Mouse (Mus musculus): ENCODE results near the gene Ralb.

Gene Ralb

DNA sequence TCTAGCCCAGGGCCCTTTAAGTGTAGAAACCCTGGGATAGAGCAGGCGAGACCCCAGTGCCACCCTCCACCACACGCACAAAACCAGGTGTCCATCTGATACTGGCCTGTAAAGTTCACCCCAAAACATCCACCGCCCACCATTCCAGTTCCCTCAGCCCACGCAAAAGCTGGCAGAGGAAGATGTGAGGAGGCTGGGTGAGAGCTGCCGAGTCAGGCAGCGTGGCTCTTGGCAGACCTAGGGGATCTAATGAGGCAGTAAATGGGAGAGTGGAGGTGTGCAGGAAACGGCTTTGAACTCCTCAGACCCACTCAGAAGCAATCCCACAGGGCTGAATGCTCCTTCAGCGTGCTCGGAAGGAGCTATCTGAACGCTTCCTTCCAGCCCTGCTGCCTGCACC is 53.2 kb downstream of the Ralb start:
- DNase-seq (ENCODE audit: low read depth, low spot score), result no peak

DNA sequence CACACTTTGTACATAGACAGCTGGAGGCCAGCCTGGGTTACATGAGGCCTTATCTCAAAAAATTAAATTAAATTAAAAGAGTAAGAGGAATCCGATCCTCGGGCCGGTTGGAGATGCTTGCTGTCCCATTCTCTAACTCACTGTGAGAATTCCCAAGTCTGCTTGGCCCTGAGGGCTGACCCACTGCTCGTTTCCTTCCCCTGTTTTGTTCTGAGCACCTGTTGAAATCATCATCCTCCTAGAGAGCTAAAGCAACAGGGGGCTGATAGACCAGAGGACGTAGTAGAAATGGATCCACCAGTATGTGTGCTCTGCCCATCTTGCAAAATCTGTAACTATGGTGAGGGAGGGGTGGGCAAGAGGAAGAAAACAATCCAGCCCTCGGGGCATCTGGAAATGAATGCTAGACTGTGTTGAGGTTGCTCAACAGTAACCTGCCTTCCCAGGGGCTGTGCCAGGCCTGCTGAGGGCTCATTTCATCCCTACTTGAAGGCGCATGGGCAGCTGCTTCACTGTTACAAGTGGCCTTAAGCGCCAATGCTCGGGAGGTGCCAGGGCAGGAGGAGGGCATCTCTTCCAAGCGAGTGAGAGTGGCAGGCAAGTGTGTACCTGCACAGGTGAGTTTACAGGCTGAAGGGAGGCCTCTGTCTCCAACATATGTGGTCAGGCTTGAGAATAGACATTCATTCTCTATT is 53.8 kb downstream of the Ralb start:
- no peak for DNase-seq (ENCODE audit: low read depth, low spot score)

GRCm38 (mm10) chr1:119446753-119447283 is 57.8 kb downstream of the Ralb start:
- no peak for DNase-seq (ENCODE audit: low read depth, low spot score)

DNA sequence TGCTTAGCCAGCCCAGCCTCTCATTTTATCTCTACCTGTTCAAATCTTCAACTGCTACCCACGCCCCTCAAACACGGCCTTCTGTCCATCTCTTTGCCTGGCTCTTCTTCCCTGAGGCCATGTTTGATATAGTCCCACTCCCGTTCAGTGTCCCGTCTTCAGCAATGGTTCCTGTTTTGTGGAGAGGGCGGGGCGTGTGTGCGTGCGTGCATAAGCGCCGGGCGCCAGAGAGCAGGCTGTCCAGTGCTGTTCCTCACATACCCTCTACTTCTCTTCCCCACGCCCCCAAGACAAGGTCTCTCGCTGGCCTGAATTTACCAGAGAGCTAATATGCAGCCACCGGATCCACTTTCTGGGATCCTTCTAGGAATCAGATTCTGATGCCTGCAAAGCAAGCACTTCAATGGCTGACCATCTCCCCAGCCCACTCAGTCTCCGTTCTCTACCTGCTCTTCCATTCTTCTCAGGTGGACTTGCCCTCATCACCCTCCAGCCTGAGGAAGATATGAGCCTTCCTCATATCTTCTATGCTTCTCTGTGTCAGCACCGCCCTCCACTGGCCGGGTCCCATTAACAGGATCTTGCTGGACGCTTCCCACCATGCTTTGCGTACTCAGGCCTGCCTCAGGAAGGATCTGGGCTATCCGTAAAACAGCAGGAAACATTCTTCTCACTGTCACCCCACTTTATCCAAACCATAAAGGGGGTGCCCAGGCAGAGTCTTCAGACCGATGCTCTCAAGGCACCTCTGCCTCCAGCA is 60.8 kb downstream of the Ralb start:
- no peak for DNase-seq (ENCODE audit: low read depth, low spot score)

DNA sequence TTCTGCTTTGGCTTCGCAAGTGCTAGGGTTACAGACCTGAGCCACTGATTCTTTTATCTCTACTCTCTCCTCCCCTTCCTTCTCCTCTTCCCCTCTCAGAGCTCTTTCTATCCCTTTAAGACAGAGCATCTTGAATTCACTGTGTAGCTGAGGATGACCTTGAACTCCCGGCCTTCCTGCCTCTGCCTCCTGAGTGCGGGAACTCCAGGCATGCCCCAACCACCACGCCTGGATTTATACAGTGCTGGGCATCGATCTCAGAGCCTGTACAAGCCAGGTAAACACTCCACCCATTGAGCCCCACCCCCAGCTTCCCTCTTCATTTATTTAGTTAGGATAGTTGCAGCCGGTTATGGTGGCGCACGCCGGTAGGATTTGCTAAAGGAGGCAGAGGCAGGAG is 61.7 kb downstream of the Ralb start:
- DNase-seq (ENCODE audit: low read depth, low spot score), result no peak

DNA sequence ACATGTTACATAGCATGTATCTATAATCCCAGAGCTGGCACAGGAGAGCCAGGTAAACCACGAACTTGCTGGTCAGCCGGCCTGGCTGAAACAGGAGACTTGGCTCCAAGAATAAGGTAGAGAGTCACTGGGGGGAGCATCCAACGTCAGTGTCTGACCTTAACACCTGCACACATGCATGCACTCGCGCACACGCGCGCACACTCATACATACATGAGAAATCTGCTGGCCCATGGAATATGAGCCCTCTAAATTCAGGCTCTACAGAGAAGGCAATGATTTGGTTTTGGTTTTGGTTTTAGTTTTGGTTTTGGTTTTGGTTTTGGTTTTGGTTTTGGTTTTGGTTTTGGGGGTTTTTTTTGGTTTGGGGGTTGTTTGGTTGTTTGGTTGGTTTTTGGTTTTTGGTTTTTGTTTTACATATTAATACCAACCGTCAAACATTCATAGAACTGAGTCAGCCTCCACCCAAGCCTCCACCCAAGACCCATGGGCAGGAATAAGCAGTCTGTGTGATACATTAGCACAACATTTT is 66.4 kb downstream of the Ralb start:
- DNase-seq (ENCODE audit: low read depth, low spot score), result no peak

GRCm38 (mm10) chr1:119437401-119437800 is 67.2 kb downstream of the Ralb start:
- no peak for DNase-seq (ENCODE audit: low read depth, low spot score)

DNA sequence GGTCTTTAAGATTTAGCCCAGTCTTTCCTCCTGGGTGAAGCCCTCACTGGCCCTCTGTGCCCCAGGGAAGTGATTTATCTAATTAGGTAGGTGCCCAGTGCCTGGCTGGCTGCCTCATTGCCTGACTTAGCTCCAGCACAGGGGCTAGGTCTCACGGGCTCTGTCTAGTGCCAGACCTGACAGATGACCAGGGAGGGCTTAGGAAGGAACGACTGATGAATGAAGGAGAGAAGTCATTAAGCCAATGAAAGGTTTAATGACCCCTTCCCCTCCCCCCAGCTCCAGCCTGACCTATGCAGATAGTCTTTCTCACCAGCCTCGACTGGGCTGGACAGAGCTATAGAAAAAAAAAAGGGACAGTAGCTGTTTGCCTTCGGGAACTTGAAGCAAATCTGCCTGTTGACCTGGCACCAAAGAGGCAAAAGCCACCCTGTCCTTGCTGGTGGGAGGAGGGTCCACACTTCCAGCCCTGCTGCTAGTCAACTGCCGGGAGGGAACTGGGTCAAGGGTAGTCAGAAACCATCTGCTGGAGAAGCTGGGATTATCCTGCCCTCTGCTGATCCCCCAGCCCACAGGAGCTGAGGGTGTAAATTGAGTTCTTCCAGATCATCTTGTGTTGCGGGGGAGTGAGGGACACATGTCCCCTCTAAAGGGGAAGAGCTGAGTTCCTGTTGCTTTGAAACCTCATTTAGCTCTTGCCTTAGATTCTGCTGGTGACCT is 80.3 kb downstream of the Ralb start:
- no peak for DNase-seq (ENCODE audit: low read depth, low spot score)

- no peak for DNase-seq (ENCODE audit: low read depth, low spot score)
Observed at GRCm38 (mm10) chr1:119423510-119423909, 81.1 kb downstream of the Ralb start.

- no peak for DNase-seq (ENCODE audit: low read depth, low spot score)
Observed at GRCm38 (mm10) chr1:119422460-119423015, 82.1 kb downstream of the Ralb start.

- DNase-seq (ENCODE audit: low read depth, low spot score), result no peak
Observed at GRCm38 (mm10) chr1:119421576-119422421, 82.8 kb downstream of the Ralb start, which contains the start of gene Inhbb. Gene Inhbb (minus strand): TSS chr1:119422248.

DNA sequence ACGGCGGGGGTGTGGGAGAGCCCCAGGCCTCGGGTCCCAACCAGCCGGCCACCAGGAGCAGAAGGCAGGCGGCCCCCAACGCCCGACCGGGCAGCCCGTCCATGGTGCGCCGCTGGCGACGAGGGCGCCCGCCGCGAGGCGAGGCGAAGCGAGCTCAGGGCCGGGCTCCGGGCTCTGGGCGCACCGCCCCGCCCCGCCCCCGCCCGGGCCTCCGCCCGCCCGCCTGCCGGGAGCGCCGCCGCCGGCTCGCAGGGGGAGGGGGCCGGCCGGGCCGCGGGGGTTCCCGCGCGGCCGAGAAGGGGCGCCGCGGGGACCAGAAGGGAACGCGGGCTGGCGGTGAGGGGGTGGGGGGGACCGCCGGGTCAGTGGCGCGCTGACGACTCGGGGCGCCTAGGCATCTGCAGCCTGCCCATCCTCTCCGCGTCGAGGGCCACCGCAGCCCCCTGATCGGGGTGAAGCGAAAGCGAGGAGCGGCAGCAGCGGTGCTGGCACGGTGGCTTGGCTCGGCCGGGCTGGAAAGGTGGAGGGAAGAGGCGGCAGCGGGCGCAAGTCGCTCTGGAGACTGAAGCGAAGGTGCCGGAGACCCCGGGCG is 83.5 kb downstream of the Ralb start:
- no peak for DNase-seq (ENCODE audit: low read depth, low spot score)

Data from forelimb bud, embryonic 11.5 days (tissue).